Mouse (Mus musculus): ENCODE measurements around the gene Abcg4.

DNA sequence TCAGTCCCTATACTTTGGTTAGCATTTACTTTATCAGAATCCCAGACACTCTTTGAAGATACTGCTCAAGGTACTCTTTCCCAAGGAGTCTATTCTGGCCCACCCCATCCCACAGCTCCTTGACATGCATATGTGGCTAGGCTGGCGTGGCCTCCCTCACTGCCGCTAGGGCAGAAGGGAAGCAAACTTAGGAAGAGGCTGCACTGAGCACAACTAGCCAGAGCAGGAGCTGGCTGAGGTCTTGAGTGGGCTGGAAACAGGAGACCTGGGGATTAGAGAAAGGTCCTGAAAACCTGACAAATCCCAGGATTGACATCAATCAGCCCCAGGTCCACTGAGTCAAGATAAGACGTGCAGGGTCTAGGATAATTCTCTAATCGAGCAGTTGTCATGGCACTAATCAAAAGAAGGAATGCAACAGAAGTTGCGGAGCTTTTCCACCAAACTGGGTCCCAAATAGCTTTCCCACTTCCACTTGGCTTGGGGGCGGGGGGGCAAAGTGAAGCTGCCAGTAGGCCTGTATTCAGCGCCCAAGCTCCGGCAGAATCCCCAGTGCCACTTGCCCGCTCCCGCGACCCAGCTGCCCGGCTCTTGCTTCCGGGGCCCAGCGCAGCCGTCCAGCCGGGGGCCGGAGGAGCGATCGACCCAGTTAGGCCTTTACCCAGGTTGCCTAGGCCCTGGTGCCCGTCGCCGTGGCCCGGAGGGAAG is 20.9 kb downstream of the Abcg4 start:
- TF ChIP-seq CTCF (IDR thresholded peaks at IDR 0.05; ENCODE audit: extremely low read depth, insufficient read length, insufficient replicate concordance, low read depth, low read length), result no peak
- TF ChIP-seq POLR2A (IDR thresholded peaks at IDR 0.05; ENCODE audit: low read depth, low read length), result no peak

Measured in small intestine, adult 2 months (tissue).